Mouse (Mus musculus): ENCODE data around the gene Fermt2.

GRCm38 (mm10) chr14:45438931-45439275 is 91.0 kb downstream of the Fermt2 start:
- TF ChIP-seq CTCF (IDR thresholded peaks at IDR 0.05; ENCODE audit: extremely low read depth, insufficient read length, insufficient replicate concordance, low read depth, low read length), result no peak
- no peak for TF ChIP-seq POLR2A (IDR thresholded peaks at IDR 0.05; ENCODE audit: low read depth, low read length)

Measured in small intestine, adult 2 months (tissue).